Mouse (Mus musculus) monocyte, adult 2 months (primary cell): ENCODE measurements around the gene Coro1c.
A peak's percentile ranks its signal among the peaks of the same experiment; 100 is the strongest.

Source experiments
- DNase-seq, 2 experiments: peaks; one replicate each; pipeline ENCODE4 v3.0.0; 2022; ENCODE audit warnings: low spot score in 2 of 2, low read depth in 1 of 2

Gene Coro1c

DNA sequence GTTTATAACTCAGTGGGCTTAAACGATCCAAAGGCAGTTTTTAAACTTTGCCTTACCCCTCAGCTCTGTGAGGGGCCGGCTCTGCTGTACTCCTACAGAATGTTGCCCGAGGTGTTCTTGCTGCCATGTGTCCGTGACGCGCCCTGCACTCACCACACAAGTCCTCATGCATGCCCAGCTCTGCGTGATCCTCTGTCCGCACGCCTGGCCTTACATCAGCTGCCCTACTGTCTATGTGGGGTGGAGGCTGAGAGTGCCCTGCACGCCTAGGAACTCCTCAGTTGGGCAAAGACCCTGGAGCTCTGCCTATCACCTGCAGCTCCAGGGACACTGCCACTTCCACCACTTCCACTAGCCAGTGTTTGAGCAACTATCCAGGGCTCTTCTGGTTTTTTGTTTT, 50.0 kb downstream of the Coro1c start:
- DNase-seq, result no peak

- no peak for DNase-seq
These were observed 50.9 kb downstream of the Coro1c start for GRCm38 (mm10) chr5:113857631-113858030.

DNA sequence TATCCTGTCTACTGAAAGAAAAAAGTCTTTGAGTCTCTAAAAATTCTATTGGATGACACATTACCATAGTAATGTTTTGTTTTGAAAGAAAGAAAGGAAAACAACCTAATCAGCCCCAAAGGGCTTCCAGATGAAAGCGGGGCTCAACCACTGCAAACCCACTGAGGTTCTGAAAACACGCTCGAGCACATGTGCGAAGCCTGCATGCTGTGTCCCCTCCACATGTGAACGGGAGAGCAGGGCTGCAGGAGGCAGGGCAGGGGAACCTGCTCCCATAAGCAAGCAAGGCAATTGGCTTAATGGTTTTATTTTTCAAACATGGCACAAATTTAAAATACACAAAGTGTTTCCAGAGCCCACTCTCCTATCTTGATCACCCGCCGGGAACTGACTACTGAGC, 51.9 kb downstream of the Coro1c start:
- no peak for DNase-seq

GRCm38 (mm10) chr5:113855696-113856095, 52.9 kb downstream of the Coro1c start:
- no peak for DNase-seq

DNA sequence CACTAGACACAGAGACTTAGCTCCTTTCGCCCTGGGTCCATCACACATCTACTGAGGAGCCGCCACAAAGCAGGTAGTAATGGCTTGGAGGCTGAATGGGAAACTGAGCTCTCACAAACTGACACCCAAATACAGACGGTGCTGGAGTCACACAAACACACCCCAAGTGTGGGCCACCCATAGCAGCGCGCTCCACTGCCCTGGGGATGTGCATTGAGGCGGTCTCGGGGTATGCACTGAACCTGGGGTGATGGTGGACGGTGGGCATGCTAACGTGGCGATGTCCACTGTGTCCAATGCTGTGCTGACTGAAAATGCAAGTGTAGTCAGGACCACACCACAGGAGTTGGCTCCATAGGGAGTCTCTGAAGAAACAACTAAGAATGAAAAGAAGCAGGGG, 53.4 kb downstream of the Coro1c start:
- no peak for DNase-seq

DNA sequence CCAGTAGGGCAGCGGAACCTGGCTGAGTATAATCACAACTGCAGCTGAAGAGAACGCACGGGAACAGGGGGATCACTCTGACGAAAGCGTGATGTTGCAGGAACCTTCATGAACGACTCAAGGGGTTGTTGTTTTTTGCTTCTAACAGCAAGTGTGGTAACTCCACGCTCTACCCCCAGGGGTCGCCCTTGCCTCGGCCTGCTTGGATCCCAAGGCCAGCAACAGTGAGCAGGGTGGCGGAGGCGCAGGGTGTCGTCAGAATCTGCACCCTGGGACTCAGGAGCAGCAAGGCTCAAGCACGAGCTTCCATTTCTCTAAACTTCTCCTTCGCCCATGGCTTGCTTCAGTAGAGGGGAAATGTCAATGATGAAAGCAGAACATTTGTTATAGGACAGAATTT, 54.1 kb downstream of the Coro1c start:
- peak; percentile 74 to 82 for DNase-seq

DNA sequence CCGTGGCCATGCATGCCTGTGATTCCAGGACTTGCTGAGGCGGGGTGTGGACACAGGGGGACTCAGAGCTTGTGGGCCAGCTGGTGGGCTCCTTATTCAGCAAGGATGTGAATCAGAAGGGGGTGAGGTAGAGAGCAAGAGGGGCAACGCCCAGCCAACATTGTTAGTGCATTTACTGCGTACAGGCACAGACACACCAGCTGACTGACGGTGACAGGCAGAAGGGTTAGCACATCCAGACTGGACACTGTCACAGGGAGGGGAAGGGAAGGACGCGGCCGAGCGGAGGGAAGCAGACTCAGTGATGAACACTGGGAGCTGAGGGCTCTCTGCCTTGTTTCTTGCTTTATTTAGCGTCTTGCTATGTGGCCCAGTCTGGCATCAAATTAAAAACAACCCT, 55.0 kb downstream of the Coro1c start:
- DNase-seq, result no peak

DNA sequence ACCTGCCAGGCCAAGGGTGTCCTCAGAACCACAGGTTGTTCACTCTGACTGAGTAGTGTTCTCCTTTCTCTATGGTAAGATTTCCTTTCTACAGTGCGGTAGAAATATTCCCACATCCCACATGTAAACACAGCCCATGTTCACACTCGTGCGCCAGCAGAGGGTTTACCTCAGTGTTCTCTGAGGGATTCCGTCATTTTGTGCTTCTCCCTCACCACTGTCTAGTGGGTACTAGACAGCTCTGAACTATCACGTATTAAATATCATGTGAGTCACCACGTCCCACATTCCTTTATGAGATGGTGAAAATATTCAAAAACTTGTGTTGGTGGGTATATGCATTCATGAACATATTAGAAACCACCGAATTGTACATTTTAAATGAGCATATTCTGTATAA, 56.1 kb downstream of the Coro1c start:
- no peak for DNase-seq

DNA sequence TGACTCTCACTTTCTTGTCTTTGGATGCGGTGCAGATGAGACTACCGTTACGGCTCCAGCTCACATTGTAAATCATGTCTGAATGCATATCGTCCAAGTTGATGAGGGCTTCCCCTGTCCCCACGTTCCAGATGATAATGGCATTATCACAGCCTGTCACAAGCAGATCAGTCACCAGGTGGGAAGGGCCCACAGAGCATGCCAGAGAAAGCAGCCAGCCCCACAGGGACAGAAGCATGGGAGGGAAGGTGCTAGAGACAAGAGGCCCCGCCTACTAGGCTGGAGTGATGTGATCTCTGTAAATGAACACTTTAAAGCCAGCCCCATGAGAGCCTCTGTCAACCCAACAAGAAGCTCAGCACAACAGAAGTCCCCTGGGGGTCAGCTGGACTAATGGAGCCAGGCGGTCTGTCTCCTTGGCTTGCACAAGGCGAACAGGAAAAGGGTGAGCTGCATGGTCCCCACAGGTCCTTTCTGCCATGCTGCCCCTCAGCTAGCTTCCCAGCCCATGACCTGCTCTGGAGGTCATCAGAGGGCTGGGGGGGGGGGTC, 57.8 kb downstream of the Coro1c start:
- DNase-seq, result no peak

GRCm38 (mm10) chr5:113847636-113848035, 60.9 kb downstream of the Coro1c start:
- DNase-seq, result no peak

DNA sequence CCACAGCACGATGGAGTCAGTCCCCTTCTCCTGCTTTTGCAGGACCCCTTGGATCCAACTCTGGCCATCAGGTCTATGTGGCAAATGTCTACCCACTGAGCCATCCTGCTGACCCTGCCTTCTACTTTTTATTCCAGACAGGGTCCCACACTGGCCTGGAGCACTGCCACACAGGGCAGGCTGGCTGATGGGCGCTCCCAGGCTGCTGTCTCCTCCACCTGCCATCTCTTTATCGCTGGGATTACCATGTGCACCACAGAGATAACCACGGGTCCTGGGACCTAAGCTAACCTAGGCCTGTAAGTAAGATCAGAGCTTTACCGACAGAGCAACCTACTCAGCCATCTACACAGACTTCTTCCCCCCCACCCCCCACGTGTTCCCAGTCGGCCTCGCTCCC, 61.9 kb downstream of the Coro1c start:
- no peak for DNase-seq

DNA sequence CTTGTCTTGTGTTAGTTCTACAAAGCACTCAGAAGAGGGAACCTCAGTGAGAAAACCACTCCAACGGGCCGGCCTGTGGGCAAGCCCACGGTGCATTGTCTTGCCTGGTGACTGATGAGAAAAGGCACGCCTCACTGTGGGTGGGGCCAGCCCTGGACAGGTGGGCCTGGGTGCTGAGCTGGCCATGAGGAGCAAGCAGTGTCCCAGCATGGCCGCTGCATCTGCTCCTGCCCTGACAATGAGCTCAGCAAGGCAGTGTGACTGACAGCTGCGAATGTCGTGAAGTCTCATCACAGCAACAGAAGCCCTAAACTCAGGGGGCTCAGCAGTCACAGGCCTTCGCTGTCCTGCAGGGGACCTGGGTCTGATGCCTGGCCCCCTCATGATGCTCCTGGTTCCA, 62.9 kb downstream of the Coro1c start:
- DNase-seq, result no peak

- peak; percentile 41 to 80 for DNase-seq
These were observed 63.8 kb downstream of the Coro1c start for GRCm38 (mm10) chr5:113844721-113845120.

DNA sequence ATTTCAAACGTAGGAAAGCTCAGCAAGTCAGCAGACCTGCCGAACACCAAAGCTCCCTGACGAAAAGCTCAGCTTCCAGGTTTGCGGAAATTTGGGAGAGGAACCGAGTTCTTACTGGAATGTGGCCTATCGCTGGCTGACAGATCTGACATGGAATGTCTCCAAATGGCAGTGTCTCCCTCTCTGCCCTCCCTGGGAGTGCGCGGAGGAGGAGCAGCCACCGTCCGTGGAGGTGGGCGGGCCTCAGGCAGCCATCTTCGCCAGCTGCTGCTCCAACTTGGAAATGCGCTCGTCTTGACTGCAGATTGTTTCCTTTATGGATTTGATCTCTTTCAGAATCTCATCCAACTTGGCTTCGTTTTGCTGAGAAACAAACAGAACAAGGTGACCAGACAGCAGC, 64.5 kb downstream of the Coro1c start:
- DNase-seq, result no peak

DNA sequence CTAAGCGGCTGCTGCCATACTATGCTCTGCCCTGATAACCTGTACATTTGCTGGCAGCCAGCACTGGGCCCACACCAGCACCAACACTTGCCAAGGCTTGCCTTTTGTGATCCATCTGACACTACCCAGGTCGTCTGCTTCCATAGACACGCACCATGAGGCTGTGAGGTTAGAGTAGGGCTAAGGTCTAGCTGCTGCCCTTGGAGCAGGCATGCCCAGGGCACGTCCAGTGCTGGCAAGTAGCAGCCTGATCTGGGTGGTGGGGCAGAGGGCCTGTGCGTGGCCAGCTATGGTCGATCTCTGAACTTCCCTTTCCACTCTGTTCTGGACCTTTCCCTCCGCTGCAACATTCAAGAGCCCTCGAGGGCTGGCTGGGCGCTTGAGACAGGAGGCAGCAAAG, 65.7 kb downstream of the Coro1c start:
- DNase-seq, result no peak

- DNase-seq, result no peak
These were observed 66.3 kb downstream of the Coro1c start for GRCm38 (mm10) chr5:113842244-113842643.

DNA sequence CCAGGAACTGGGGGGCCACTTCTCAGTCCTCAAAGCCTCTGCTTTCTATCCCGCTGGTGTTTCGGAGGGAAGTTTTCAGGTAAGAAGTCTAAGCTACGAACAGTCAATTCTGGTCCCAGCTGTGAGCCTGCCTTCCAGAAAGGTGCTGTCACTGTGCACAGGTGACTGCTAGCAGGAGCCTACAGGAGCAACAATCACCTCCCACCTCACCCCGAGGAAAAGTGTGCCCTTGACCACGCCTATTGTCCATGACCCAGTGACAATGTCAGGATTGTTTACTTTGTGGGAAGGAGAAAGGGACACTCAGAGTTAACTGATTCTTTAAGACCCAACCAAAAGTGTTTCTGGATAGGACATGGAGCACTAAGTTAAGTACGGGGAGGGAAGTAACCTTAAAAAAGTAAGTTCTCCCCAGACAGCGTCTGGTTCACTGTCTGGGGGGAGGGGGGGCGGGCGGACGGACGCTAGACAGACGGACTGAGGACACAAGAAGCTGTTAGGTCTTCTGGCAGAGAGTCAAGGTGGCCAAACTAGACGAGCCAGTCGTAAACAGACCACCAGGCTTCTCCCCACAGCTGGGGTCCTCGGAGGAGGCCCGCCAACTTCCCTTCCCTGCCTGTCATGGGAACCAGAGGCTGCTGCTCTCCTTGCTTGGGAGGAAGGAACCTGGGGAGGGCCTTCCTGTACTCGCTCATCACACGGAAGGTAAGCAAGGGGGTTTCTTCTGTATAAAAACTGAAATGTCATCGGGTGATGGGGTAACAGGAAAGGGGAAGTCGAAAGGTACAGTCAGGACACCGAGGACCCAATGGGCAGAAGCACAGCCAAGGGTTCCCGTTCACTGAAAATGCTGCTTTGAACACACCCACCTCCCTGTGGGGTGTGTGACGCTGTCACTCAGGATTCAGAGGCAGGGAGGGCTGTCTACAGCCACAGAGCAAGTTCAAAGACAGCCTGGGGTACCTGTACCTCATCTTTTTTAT, 67.0 kb downstream of the Coro1c start:
- DNase-seq, result peak; percentile 68

DNA sequence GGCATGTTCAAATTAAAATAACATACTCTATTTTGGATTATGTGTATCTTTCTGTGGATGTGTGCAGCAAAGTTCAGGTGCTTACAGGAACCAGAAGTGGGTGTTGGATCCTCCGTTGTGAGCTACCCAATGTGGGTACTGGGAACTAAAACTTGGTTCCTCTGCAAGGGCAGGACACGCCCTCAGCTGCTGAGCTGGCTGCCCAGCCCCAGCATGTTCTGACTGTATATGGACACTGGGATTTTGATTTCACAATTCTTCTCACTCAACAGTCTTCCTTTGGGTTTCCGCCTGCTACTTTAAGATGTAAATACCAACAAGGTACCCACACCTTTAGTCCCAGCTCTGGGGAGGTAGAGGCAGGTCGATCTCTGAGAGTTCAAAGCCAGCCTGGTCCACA, 68.1 kb downstream of the Coro1c start:
- no peak for DNase-seq

DNA sequence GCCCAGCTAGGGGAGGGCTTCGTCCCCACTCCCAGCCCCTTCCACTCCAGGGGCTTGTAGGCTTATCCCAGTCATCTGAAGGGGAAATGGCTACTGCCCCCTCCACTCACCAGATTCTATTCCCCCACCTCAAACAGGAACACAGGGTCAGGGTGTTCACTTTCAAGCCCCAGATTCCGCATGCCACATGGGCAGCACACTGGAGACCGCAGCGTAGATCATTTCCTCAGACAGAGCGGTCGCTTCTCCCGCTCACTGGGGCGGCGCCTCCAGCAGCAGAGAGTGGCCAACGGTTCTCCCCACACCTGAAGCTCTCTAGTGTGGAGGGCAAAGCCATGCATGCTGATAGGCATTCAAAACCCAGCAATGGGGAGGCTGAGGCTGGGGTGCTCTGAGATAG, 71.6 kb downstream of the Coro1c start:
- DNase-seq, result peak in 1 of 2 experiments; percentile 43

DNA sequence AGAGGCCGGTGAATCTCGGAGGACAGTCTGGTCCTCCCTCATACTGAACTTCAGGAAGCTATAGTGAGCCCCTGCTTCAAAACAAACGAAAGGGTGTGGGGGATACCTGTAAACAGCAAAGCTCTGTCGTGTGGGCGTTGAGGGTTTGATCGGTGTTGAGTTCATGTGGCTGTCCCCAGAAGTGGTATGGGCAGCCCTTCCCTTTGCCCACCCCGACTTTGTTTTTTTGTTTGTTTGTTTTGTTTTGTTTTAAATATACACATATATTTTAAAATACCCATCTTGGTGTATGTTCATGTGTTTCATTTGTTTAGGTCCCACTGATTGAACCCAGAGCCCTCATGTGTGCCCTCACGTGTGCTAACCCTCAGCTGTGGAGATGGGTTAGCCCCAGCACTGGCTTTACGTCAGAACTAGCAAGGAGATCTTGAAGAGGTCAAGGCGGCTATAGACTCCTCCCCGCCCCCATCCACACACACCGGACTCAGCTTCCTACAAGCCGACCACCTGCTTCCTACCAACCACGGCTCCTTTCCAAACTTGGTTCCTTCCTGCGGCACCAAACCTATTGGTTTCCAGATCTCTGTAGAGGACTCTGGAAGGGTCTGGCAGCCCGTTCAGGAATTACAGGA, 75.1 kb downstream of the Coro1c start:
- DNase-seq, result no peak

DNA sequence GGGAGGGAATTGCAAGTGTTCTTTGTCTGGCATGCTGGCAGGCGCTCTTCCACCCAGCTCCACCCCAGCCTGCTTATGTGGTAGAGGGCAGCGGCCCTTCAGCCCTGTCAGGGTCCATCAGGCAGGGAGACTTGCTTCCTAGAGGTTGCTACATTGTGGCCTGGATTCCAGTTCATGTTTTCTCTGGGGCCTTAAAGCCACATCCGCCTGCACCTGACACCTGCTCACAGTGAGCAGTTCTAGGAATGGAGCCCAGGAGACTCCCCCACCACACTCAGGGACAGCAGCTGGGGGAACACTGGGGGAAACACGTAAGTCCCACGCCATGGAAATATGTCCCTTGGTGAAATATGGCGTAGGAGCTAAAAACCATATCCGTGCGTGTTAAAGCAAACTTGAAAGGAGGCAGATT, 76.1 kb downstream of the Coro1c start, which contains the start of gene Selplg:
Gene Selplg (minus strand): TSS at position 155 of the 412 bp plus-strand sequence.
- DNase-seq, result no peak

GRCm38 (mm10) chr5:113831741-113832140, 76.8 kb downstream of the Coro1c start:
- DNase-seq, result no peak
